Mouse (Mus musculus): ENCODE data around the gene Mrtfb. TPM values are rescaled to one million over a fixed set of nuclear protein-coding genes. Genes with fewer than 3 reads are reported as not detected.

Mrtfb gene
- polyA plus RNA-seq, 1 experiment: 18.6 TPM

DNA sequence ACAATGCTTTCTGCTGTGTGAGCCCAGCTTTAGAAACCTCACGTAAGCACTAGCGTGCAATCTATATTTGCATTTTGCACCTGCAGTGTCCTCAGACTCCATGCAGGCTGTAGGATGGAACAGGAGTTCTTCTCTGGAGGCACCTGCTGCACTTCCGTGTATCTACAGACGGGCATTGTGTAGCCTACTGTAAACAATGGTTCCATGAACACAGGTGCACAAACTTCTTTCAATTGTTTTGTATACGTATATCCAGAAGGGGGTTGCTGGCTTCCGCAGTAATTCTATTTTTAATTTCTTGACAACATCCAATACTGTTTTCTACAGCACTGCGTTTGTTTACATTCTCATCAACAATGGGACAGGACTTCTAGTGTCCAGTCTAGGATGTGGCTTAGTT is 24.2 kb upstream of the Mrtfb start:
- DNase-seq: no peak
- no peak overlapping the region for H3K4me3 ChIP-seq (replicated peaks; ENCODE audit: insufficient read depth, low read depth, low read length)
- no peak overlapping the region for H3K27ac ChIP-seq (ENCODE audit: insufficient read depth, low read length)
- H3K4me1 ChIP-seq (ENCODE audit: control insufficient read depth, insufficient read depth, low read length): no peaks in the 10 kb centered on the region
- WGBS: 92% methylated on average over 7 of the region's 7 CpGs
- H3K27me3 ChIP-seq (ENCODE audit: control insufficient read depth, insufficient read depth, low read length): no peaks in the 10 kb centered on the region
- TF ChIP-seq POLR2A (IDR thresholded peaks at IDR 0.05; ENCODE audit: borderline replicate concordance, insufficient read depth, low read length) (no peak), CTCF (IDR thresholded peaks at IDR 0.05; ENCODE audit: borderline replicate concordance, insufficient read depth, low read depth, low read length) (no peak)

DNA sequence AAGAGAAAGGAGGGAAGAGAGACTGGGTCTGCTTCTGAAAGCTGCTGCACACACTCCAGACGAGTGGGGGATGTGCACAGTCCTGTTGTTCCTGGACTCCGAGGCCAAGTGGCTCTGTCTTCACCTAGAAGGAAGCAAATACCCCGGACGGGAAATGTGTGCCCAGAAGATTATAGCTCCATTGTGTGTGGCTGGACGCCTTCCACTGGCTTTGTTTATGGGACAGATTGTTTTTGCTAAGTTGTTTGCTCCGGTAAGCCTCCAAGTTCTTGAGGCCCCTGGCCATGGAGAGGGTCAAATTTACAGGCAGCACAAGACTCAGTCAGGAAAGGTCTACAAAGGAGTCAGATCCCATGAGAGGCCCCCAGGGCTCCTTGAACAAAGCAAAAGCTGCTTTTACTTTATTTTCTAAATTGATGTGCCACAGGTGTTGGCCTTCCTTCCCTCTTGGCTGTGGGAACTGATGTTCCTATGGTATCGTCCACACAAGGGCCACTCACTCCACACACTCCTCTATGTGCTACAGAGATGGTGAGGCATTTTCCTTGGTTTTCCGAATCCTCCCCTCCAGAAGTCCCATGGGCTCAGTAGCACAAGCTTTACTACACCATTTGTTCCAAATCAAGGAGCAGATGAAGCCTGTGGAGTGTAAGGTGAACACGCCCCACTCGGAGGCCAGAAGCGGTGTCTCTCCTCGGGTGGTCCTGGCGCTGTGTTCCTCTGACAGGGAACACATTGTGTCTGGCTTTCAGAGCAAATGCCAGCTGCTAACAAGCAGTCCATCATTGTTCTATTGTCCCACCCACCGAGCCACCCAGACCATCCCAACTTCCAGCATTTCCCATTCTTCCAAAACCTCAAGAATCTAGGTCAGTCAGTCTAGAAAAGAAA is 23.1 kb upstream of the Mrtfb start:
- TF ChIP-seq CTCF (IDR thresholded peaks at IDR 0.05; ENCODE audit: borderline replicate concordance, insufficient read depth, low read depth, low read length) (no peak), POLR2A (IDR thresholded peaks at IDR 0.05; ENCODE audit: borderline replicate concordance, insufficient read depth, low read length) (no peak)
- no peaks in the 10 kb centered on the region for H3K4me1 ChIP-seq (ENCODE audit: control insufficient read depth, insufficient read depth, low read length)
- WGBS: 25% methylated on average over 14 of the region's 14 CpGs
- H3K4me3 ChIP-seq (replicated peaks; ENCODE audit: insufficient read depth, low read depth, low read length): no peak overlapping the region
- H3K27me3 ChIP-seq (ENCODE audit: control insufficient read depth, insufficient read depth, low read length): no peaks in the 10 kb centered on the region
- no peak for DNase-seq
- H3K27ac ChIP-seq (ENCODE audit: insufficient read depth, low read length): no peak overlapping the region

DNA sequence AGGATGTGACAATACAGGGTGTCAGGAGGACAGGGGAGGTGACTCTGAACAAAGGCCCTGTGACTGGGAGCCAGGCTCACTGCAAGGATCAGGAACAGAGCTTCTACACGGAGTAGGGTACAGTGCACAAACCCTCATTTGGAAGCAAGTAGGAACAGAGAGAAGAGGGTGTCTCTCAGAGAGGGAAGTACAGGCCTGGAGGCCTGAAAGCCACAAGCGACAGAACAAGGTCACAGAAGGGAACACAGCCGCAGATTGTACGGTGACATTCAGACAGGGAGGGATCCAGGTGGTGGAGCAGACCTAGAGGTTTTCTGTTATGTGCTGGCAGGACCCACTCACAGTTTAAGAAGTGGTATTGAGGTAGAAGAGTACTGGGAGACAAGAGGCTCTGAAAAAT is 17.2 kb upstream of the Mrtfb start:
- H3K4me1 ChIP-seq (ENCODE audit: control insufficient read depth, insufficient read depth, low read length): no peaks in the 10 kb centered on the region
- no peak for DNase-seq
- no peak for TF ChIP-seq CTCF (IDR thresholded peaks at IDR 0.05; ENCODE audit: borderline replicate concordance, insufficient read depth, low read depth, low read length)
- no peak for TF ChIP-seq POLR2A (IDR thresholded peaks at IDR 0.05; ENCODE audit: borderline replicate concordance, insufficient read depth, low read length)
- H3K27ac ChIP-seq (ENCODE audit: insufficient read depth, low read length): no peak overlapping the region
- H3K27me3 ChIP-seq (ENCODE audit: control insufficient read depth, insufficient read depth, low read length): no peaks in the 10 kb centered on the region
- H3K4me3 ChIP-seq (replicated peaks; ENCODE audit: insufficient read depth, low read depth, low read length): no peak overlapping the region
- 86% methylated on average over 4 of the region's 4 CpGs for WGBS

DNA sequence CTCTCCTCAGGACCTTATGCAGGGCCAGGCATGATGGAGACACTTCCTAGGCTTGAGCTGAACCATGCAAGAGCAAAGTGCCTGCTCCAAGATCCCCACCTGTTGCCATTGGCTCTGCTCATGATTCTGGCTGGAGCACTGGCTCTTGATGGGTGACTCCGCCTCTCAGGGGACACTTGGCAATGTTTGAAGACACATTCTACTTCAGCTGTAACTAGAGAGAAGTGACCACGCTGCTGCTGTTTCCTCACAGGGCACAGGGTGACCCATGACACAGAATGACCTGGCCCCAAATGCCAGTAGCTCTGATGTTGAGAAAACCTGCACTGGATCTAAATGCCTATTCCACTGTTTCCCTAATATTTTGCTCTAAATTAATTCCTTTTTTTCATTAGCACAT is 16.7 kb upstream of the Mrtfb start:
- no peak for DNase-seq
- Histone ChIP-seq H3K27me3 (ENCODE audit: control insufficient read depth, insufficient read depth, low read length) (no peaks in the 10 kb centered on the region), H3K4me1 (ENCODE audit: control insufficient read depth, insufficient read depth, low read length) (no peaks in the 10 kb centered on the region), H3K27ac (ENCODE audit: insufficient read depth, low read length) (no peak overlapping the region), H3K4me3 (replicated peaks; ENCODE audit: insufficient read depth, low read depth, low read length) (no peak overlapping the region)
- 40% methylated on average over 2 of the region's 2 CpGs for WGBS
- TF ChIP-seq CTCF (IDR thresholded peaks at IDR 0.05; ENCODE audit: borderline replicate concordance, insufficient read depth, low read depth, low read length) (no peak), POLR2A (IDR thresholded peaks at IDR 0.05; ENCODE audit: borderline replicate concordance, insufficient read depth, low read length) (no peak)

DNA sequence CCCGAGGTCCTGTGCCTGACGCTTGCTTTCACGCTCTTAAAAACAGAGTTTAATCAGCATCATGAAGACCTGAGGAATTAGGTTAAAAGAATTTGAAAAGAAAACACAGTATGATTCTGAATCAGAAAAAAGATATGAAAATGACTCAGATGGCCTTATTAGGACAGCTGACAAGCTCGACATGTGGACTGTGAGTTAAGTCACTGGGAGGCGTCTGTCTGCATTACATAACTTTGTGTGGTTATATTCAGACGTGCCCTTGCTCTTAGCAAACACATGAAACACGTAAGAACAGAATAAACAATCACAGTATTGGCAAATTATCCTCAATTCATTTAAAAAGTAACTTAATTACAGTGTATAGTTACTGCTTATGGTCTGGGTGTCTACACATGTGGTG is 16.0 kb upstream of the Mrtfb start:
- 73% methylated on average over 7 of the region's 7 CpGs for WGBS
- Histone ChIP-seq H3K4me1 (ENCODE audit: control insufficient read depth, insufficient read depth, low read length) (no peaks in the 10 kb centered on the region), H3K27ac (ENCODE audit: insufficient read depth, low read length) (no peak overlapping the region), H3K27me3 (ENCODE audit: control insufficient read depth, insufficient read depth, low read length) (no peaks in the 10 kb centered on the region), H3K4me3 (replicated peaks; ENCODE audit: insufficient read depth, low read depth, low read length) (no peak overlapping the region)
- no peak for TF ChIP-seq POLR2A (IDR thresholded peaks at IDR 0.05; ENCODE audit: borderline replicate concordance, insufficient read depth, low read length)
- no peak for TF ChIP-seq CTCF (IDR thresholded peaks at IDR 0.05; ENCODE audit: borderline replicate concordance, insufficient read depth, low read depth, low read length)
- DNase-seq: no peak

DNA sequence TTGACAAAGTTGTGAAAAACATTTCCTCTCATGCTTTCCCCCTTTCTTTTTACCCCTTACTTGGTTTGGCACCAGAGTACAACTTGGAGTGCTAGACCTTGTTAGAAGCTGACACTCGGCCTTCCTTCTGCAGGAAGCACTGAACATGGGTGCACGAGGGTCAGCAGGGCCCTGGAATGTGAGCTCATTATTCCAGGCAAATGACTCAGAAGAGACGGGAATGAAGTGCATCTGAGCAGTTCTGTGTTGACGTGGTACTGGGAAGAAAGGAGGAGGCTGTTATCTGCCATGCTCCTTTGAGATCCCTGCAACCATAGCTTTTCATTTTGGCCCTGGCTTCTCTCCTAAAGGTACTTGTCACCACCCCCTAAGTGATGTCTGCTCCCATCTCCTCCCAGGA is 10.6 kb upstream of the Mrtfb start:
- no peak overlapping the region for H3K4me3 ChIP-seq (replicated peaks; ENCODE audit: insufficient read depth, low read depth, low read length)
- no peak for DNase-seq
- WGBS: 44% methylated on average over 4 of the region's 4 CpGs
- no peak overlapping the region for H3K27ac ChIP-seq (ENCODE audit: insufficient read depth, low read length)
- H3K27me3 ChIP-seq (ENCODE audit: control insufficient read depth, insufficient read depth, low read length): no peaks in the 10 kb centered on the region
- TF ChIP-seq CTCF (IDR thresholded peaks at IDR 0.05; ENCODE audit: borderline replicate concordance, insufficient read depth, low read depth, low read length) (no peak), POLR2A (IDR thresholded peaks at IDR 0.05; ENCODE audit: borderline replicate concordance, insufficient read depth, low read length) (no peak)
- H3K4me1 ChIP-seq (ENCODE audit: control insufficient read depth, insufficient read depth, low read length): no peaks in the 10 kb centered on the region

DNA sequence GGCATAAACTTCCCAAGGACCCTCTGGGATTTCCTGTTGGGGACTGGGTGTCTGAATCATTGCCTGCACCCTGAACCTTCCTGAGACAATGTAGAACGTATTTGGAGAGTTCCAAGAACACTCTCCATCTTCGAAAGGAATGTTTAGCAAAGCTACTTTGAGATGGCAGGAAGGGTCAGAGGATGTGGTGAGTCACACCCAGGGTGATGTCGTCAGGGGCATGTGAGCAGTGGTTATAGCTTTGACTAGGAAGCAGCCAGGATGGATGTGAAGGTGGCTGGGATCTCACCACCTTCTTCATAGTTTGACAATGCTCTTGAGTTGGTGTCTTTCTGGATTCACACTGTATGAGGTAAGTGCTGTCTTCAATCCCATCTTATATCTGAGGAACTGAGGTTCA is 9.4 kb upstream of the Mrtfb start:
- 73% methylated on average over 3 of the region's 3 CpGs for WGBS
- H3K27ac ChIP-seq (ENCODE audit: insufficient read depth, low read length): no peak overlapping the region
- DNase-seq: no peak
- no peak overlapping the region for H3K4me3 ChIP-seq (replicated peaks; ENCODE audit: insufficient read depth, low read depth, low read length)
- no peaks in the 10 kb centered on the region for H3K27me3 ChIP-seq (ENCODE audit: control insufficient read depth, insufficient read depth, low read length)
- TF ChIP-seq CTCF (IDR thresholded peaks at IDR 0.05; ENCODE audit: borderline replicate concordance, insufficient read depth, low read depth, low read length): no peak
- TF ChIP-seq POLR2A (IDR thresholded peaks at IDR 0.05; ENCODE audit: borderline replicate concordance, insufficient read depth, low read length): no peak
- no peaks in the 10 kb centered on the region for H3K4me1 ChIP-seq (ENCODE audit: control insufficient read depth, insufficient read depth, low read length)

DNA sequence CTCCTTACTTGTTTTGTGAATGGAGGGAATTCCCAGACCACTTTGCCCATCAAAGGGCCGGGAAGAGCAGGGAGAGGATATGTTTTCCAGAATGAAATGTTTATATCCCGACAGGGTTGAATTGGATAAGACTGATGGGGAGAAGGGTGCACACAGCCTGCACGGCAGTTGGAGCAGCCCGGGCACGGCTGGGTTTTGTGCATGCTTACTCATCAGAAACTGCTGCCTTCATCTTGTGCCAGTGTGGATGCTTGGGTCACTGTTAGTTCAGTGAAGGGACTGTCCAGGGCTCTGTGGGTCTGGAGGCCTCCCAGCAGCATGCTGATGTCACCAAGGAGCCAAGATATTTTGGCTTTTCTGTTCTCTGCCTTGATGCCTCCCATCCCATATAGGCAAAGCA is 6.2 kb upstream of the Mrtfb start:
- no peaks in the 10 kb centered on the region for H3K4me1 ChIP-seq (ENCODE audit: control insufficient read depth, insufficient read depth, low read length)
- WGBS: 70% methylated on average over 5 of the region's 5 CpGs
- TF ChIP-seq POLR2A (IDR thresholded peaks at IDR 0.05; ENCODE audit: borderline replicate concordance, insufficient read depth, low read length) (no peak), CTCF (IDR thresholded peaks at IDR 0.05; ENCODE audit: borderline replicate concordance, insufficient read depth, low read depth, low read length) (no peak)
- DNase-seq: no peak
- H3K27me3 ChIP-seq (ENCODE audit: control insufficient read depth, insufficient read depth, low read length): no peaks in the 10 kb centered on the region
- H3K27ac ChIP-seq (ENCODE audit: insufficient read depth, low read length): no peak overlapping the region
- H3K4me3 ChIP-seq (replicated peaks; ENCODE audit: insufficient read depth, low read depth, low read length): no peak overlapping the region
